Mouse (Mus musculus): ENCODE results near the gene Cd244a.

GRCm38 (mm10) chr1:171631447-171631846, 72.5 kb downstream of the Cd244a start:
- TF ChIP-seq MAX (IDR thresholded peaks at IDR 0.05; ENCODE audit: low read depth) (no peak), USF1 (IDR thresholded peaks at IDR 0.05; ENCODE audit: low read depth) (no peak), E2F4 (IDR thresholded peaks at IDR 0.05; ENCODE audit: insufficient read depth) (no peak), POLR2A (IDR thresholded peaks at IDR 0.05; ENCODE audit: insufficient read length, low read depth) (no peak), TCF3 (IDR thresholded peaks at IDR 0.05; ENCODE audit: insufficient read length, low read depth) (no peak), MYOD1 (IDR thresholded peaks at IDR 0.05; ENCODE audit: control insufficient read depth in 1 of 3, insufficient read length in 2 of 3, low read depth in 2 of 3) (no peak), TCF12 (IDR thresholded peaks at IDR 0.05; ENCODE audit: insufficient read depth, poor library complexity, severe bottlenecking) (no peak)
